Mouse (Mus musculus) midbrain, postnatal 0 days (tissue): ENCODE results near the gene Olfr323. TPM values are rescaled to one million over a fixed set of nuclear protein-coding genes. Genes with fewer than 3 reads are reported as not detected.

Experiments
- ATAC-seq: fragments of 200-750 bp; cut with Nextera tagmentation; 2 replicates; pipeline ENCODE4 v1.8.0; 2017; ENCODE audit warnings: moderate number of reproducible peaks, mild to moderate bottlenecking, moderate TSS enrichment, moderate library complexity; ENCODE audit not compliant: low FRiP score
- DNase-seq: peaks from one replicate; pipeline ENCODE4 v3.0.0-alpha.2; 2015; ENCODE audit warnings: low spot score
- H3K27ac ChIP-seq: fragments of 300-500 bp; sonication (generic); 2 replicates; pipeline ENCODE4 v1.5.1; 2014; ENCODE audit warnings: low read depth, mild to moderate bottlenecking, low read length, mixed read lengths
- H3K27me3 ChIP-seq: fragments of 300-500 bp; sonication (generic); 2 replicates; pipeline ENCODE4 v1.6.1; 2014; ENCODE audit warnings: low read length, control low read depth, mixed read lengths; ENCODE audit not compliant: insufficient read depth
- H3K36me3 ChIP-seq: fragments of 300-500 bp; sonication (generic); 2 replicates; pipeline ENCODE4 v1.6.1; 2014; ENCODE audit warnings: low read length, control low read depth, mixed read lengths; ENCODE audit not compliant: insufficient read depth
- H3K4me1 ChIP-seq: fragments of 300-500 bp; sonication (generic); 2 replicates; pipeline ENCODE4 v1.6.1; 2014; ENCODE audit warnings: mild to moderate bottlenecking, control low read depth, antibody characterized with exemption, low read length, mixed read lengths; ENCODE audit not compliant: insufficient read depth
- H3K4me2 ChIP-seq: fragments of 300-500 bp; sonication (generic); 2 replicates; pipeline ENCODE4 v1.6.1; 2014; ENCODE audit warnings: low read depth, mild to moderate bottlenecking, low read length, mixed read lengths; ENCODE audit not compliant: poor library complexity, severe bottlenecking
- H3K4me3 ChIP-seq: fragments of 300-500 bp; sonication (generic); 2 replicates; pipeline ENCODE4 v1.5.1; 2014; ENCODE audit warnings: low read depth, mild to moderate bottlenecking, low read length, moderate library complexity
- H3K9ac ChIP-seq: fragments of 300-500 bp; sonication (generic); replicated peaks from 2 replicates; pipeline ENCODE4 v1.6.1; 2014; ENCODE audit warnings: mild to moderate bottlenecking, low read length, moderate library complexity, mixed read lengths; ENCODE audit not compliant: poor library complexity, severe bottlenecking
- H3K9me3 ChIP-seq: fragments of 300-500 bp; sonication (generic); 2 replicates; pipeline ENCODE4 v1.6.1; 2016; ENCODE audit warnings: low read length, control low read depth
- CTCF ChIP-seq: IDR thresholded peaks from 2 replicates; pipeline ENCODE4 v1.5.1; 2016; ENCODE audit warnings: antibody characterized with exemption, mild to moderate bottlenecking
- WGBS: fragments of 180-500 bp; shearing (Covaris S2); extraction: QIAGEN DNeasy Blood & Tissue Kit; methylation state at CpG from one replicate; pipeline ENCODE4 v1.1.7; 2014; 5-methylcytosine and 5-hydroxymethylcytosine counted together
- polyA plus RNA-seq: library from polyadenylated mRNA; unstranded; fragments of >200 nt; fragmentation: Nextera tagmentation; extraction: Ambion mirVana; gene quantifications from 2 replicates; pipeline ENCODE4 v1.2.1, GENCODE M21; 2015
- total RNA-seq: library from RNA; depleted of rRNA; stranded (reverse); fragments of >200 nt; gene quantifications from 2 replicates; pipeline ENCODE4 v1.2.3, GENCODE M21; 2014; rRNA removed

Gene Olfr323
- total RNA-seq (0.16 TPM in 1 of 2 replicates, not detected in the other), polyA plus RNA-seq (not detected in 2 replicates)

GRCm38 (mm10) chr11:58630401-58630800 lies at the start of gene Olfr323:
Gene Olfr323, minus strand, starts transcription at chr11:58630501.
- no peak for ATAC-seq

GRCm38 (mm10) chr11:58671825-58672224 lies 41.5 kb upstream of the Olfr323 start:
- H3K36me3 ChIP-seq = no peaks in the 10 kb centered on the region
- no peak overlapping the region for H3K4me3 ChIP-seq
- H3K9me3 ChIP-seq = no peaks in the 10 kb centered on the region
- no peak overlapping the region for H3K9ac ChIP-seq
- peak; percentile 39 for TF ChIP-seq CTCF
- DNase-seq (no peak), ATAC-seq (no peak)
- H3K4me2 ChIP-seq = no peak overlapping the region
- no peak overlapping the region for H3K27ac ChIP-seq
- 47% methylated on average over 4 of the region's 4 CpGs for WGBS
- H3K27me3 ChIP-seq = no peaks in the 10 kb centered on the region
- no peaks in the 10 kb centered on the region for H3K4me1 ChIP-seq

More at GRCm38 (mm10) chr11:58630401-58630800, at the start of gene Olfr323:
- H3K27ac ChIP-seq = no peak within 1 kb of the TSS
- H3K4me1 ChIP-seq = no peaks in the 10 kb centered on the region
- no peak within 1 kb of the TSS for H3K4me2 ChIP-seq
- H3K9ac ChIP-seq = no peak within 1 kb of the TSS
- H3K27me3 ChIP-seq = no peaks in the 10 kb centered on the region
- H3K9me3 ChIP-seq = no peaks in the 10 kb centered on the region
- WGBS = 71% methylated on average over 5 of the region's 5 CpGs
- no peak within 1 kb of the TSS for H3K4me3 ChIP-seq
- no peak for DNase-seq
- H3K36me3 ChIP-seq = no peaks in the 10 kb centered on the region
- TF ChIP-seq CTCF = no peak

GRCm38 (mm10) chr11:58669252-58669651 lies 39.0 kb upstream of the Olfr323 start:
- no peaks in the 10 kb centered on the region for H3K9me3 ChIP-seq
- H3K4me2 ChIP-seq = no peak overlapping the region
- H3K9ac ChIP-seq = no peak overlapping the region
- no peaks in the 10 kb centered on the region for H3K36me3 ChIP-seq
- 0 out of 2 replicates have a peak, but pooled peaks have one; percentile 9 for TF ChIP-seq CTCF
- no peaks in the 10 kb centered on the region for H3K4me1 ChIP-seq
- no peak for ATAC-seq
- H3K27ac ChIP-seq = no peak overlapping the region
- no peak for DNase-seq
- H3K27me3 ChIP-seq = no peaks in the 10 kb centered on the region
- no peak overlapping the region for H3K4me3 ChIP-seq

- Histone ChIP-seq H3K9me3 (no peaks in the 10 kb centered on the region), H3K4me3 (no peak within 1 kb of the TSS), H3K36me3 (no peaks in the 10 kb centered on the region), H3K27ac (no peak within 1 kb of the TSS), H3K27me3 (no peaks in the 10 kb centered on the region), H3K9ac (no peak within 1 kb of the TSS), H3K4me1 (no peaks in the 10 kb centered on the region), H3K4me2 (no peak within 1 kb of the TSS)
- WGBS = 86% methylated on average over 4 of the region's 4 CpGs
- ATAC-seq (no peak), DNase-seq (no peak)
- TF ChIP-seq CTCF = no peak
These were observed 28.3 kb upstream of the Olfr323 start, which contains the start of gene Olfr322 for GRCm38 (mm10) chr11:58658596-58658995. Gene Olfr322, plus strand, starts transcription at chr11:58658782.

- H3K27me3 ChIP-seq = no peaks in the 10 kb centered on the region
- TF ChIP-seq CTCF = no peak
- H3K4me1 ChIP-seq = no peaks in the 10 kb centered on the region
- H3K9ac ChIP-seq = no peak overlapping the region
- DNase-seq (no peak), ATAC-seq (no peak)
- H3K4me3 ChIP-seq = no peak overlapping the region
- 91% methylated on average over 3 of the region's 3 CpGs for WGBS
- no peaks in the 10 kb centered on the region for H3K9me3 ChIP-seq
- H3K27ac ChIP-seq = no peak overlapping the region
- H3K4me2 ChIP-seq = no peak overlapping the region
- H3K36me3 ChIP-seq = no peaks in the 10 kb centered on the region
These were observed 24.9 kb upstream of the Olfr323 start for GRCm38 (mm10) chr11:58655151-58655550.

GRCm38 (mm10) chr11:58643350-58643749 lies 13.0 kb upstream of the Olfr323 start:
- Histone ChIP-seq H3K4me2 (no peak overlapping the region), H3K9me3 (no peaks in the 10 kb centered on the region), H3K36me3 (no peaks in the 10 kb centered on the region), H3K4me1 (peaks cover 4% of the 10 kb centered on the region; the same call in 1 of the 2 replicates), H3K27me3 (no peaks in the 10 kb centered on the region), H3K9ac (no peak overlapping the region), H3K27ac (no peak overlapping the region), H3K4me3 (no peak overlapping the region)
- peak; percentile 55 for TF ChIP-seq CTCF
- 37% methylated on average over 6 of the region's 6 CpGs for WGBS
- DNase-seq = no peak
- no peak for ATAC-seq
